Mouse (Mus musculus) neural tube, embryonic 15.5 days (tissue): Measurements from ENCODE around the gene St3gal2. TPM values are rescaled to one million over a fixed set of nuclear protein-coding genes. Genes with fewer than 3 reads are reported as not detected.
"Not testable (repeated sequence)": the region's sequence is repeated elsewhere in the genome, so short reads cannot be mapped to it uniquely, and the experiment has no call there.

ENCODE experiments used
- ATAC-seq: fragments of 200-750 bp; cut with Nextera tagmentation; 2 replicates; pipeline ENCODE4 v1.8.0; 2017; ENCODE audit warnings: mild to moderate bottlenecking, moderate TSS enrichment, moderate library complexity; ENCODE audit not compliant: low FRiP score
- H3K27ac ChIP-seq: fragments of 300-500 bp; sonication (generic); replicated peaks from 2 replicates; pipeline ENCODE4 v1.5.1; 2015; ENCODE audit warnings: mild to moderate bottlenecking, inconsistent platforms
- H3K27me3 ChIP-seq: fragments of 300-500 bp; sonication (generic); replicated peaks from 2 replicates; pipeline ENCODE4 v1.6.1; 2015; ENCODE audit warnings: inconsistent platforms
- H3K36me3 ChIP-seq: fragments of 300-500 bp; sonication (generic); 2 replicates; pipeline ENCODE4 v1.6.1; 2015; ENCODE audit warnings: inconsistent platforms
- H3K4me1 ChIP-seq: fragments of 300-500 bp; sonication (generic); 2 replicates; pipeline ENCODE4 v1.6.1; 2015; ENCODE audit warnings: inconsistent platforms
- H3K4me2 ChIP-seq: fragments of 300-500 bp; sonication (generic); 2 replicates; pipeline ENCODE4 v1.6.1; 2015; ENCODE audit warnings: inconsistent platforms, mild to moderate bottlenecking, moderate library complexity
- H3K4me3 ChIP-seq: fragments of 300-500 bp; sonication (generic); replicated peaks from 2 replicates; pipeline ENCODE4 v1.5.1; 2015; ENCODE audit warnings: mild to moderate bottlenecking, inconsistent platforms
- H3K9ac ChIP-seq: fragments of 300-500 bp; sonication (generic); replicated peaks from 2 replicates; pipeline ENCODE4 v1.6.1; 2015; ENCODE audit warnings: mild to moderate bottlenecking, inconsistent platforms
- H3K9me3 ChIP-seq: fragments of 300-500 bp; sonication (generic); replicated peaks from 2 replicates; pipeline ENCODE4 v1.6.1; 2016; ENCODE audit warnings: inconsistent platforms
- WGBS: fragments of 180-500 bp; shearing (Covaris S2); methylation state at CpG from one replicate; pipeline ENCODE4 v1.1.7; 2015; ENCODE audit warnings: mixed read lengths; 5-methylcytosine and 5-hydroxymethylcytosine counted together
- polyA plus RNA-seq: library from polyadenylated mRNA; unstranded; fragments of >200 nt; fragmentation: Nextera tagmentation; extraction: Ambion mirVana; gene quantifications from 2 replicates; pipeline ENCODE4 v1.2.1, GENCODE M21; 2015

St3gal2 gene
- polyA plus RNA-seq, 1 experiment from 2014 or later = 24.4 TPM

DNA sequence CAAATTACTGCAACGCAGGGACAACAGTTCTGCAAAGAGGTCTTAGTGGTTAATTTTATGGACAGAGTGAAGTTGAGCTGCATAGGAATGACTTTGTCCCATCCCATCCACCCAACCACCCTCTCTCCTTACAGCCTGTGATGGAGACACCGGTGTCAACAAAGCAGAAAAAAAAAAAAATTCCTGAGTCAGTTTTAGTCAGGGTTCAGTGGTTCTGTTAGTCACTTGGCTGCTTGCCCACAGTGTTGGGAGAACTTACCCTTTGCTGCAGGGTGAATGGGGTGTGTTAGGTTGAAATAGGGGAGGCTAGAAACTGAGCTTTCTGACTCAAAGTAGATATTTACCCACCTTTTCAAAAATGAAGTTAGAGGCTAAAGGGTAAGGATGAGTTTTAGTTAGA is 2.3 kb upstream of the St3gal2 start:
- no peaks in the 10 kb centered on the region for H3K9me3 ChIP-seq
- H3K9ac ChIP-seq = no peak overlapping the region
- no peaks in the 10 kb centered on the region for H3K36me3 ChIP-seq
- peaks cover 31% of the 10 kb centered on the region for H3K4me1 ChIP-seq
- no peak overlapping the region for H3K4me3 ChIP-seq
- no peak for ATAC-seq
- no peaks in the 10 kb centered on the region for H3K27me3 ChIP-seq
- no peak overlapping the region for H3K27ac ChIP-seq
- 43% methylated on average over 2 of the region's 2 CpGs for WGBS
- H3K4me2 ChIP-seq = no peak overlapping the region

DNA sequence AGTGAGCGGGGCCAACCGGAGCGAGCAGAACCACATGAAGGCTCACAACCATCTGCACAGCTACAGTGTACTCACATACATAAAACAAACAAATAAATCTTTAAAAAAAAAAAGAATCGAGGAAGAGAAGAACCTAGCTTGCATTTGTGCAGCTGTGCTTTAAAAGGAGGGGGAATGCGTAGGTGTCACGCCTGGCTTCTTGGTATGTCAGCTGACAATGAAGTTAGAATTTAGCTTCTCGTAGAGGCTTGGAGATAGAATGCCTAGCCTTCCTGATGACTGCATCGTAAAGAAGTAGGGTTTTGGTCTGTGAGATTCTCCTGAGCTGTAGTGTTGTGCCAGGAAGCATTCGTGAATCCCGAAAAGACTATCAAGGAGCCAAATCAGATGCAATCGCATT is 1.7 kb upstream of the St3gal2 start:
- H3K4me1 ChIP-seq = peaks cover 32% of the 10 kb centered on the region
- no peaks in the 10 kb centered on the region for H3K9me3 ChIP-seq
- WGBS = 56% methylated on average over 11 of the region's 11 CpGs
- no peak overlapping the region for H3K9ac ChIP-seq
- no peak overlapping the region for H3K4me2 ChIP-seq
- H3K4me3 ChIP-seq = no peak overlapping the region
- H3K36me3 ChIP-seq = no peaks in the 10 kb centered on the region
- ATAC-seq = no peak
- no peak overlapping the region for H3K27ac ChIP-seq
- no peaks in the 10 kb centered on the region for H3K27me3 ChIP-seq

- no peak overlapping the region for H3K9ac ChIP-seq
- H3K27ac ChIP-seq = no peak overlapping the region
- H3K4me3 ChIP-seq = no peak overlapping the region
- no peak overlapping the region for H3K4me2 ChIP-seq
- no peaks in the 10 kb centered on the region for H3K36me3 ChIP-seq
- no peak for ATAC-seq
- WGBS = 13% methylated on average over 8 of the region's 8 CpGs
- H3K4me1 ChIP-seq = peaks cover 32% of the 10 kb centered on the region
- H3K27me3 ChIP-seq = no peaks in the 10 kb centered on the region
- H3K9me3 ChIP-seq = no peaks in the 10 kb centered on the region
Measured at GRCm38 (mm10) chr8:110918460-110918859, 1.3 kb upstream of the St3gal2 start.

DNA sequence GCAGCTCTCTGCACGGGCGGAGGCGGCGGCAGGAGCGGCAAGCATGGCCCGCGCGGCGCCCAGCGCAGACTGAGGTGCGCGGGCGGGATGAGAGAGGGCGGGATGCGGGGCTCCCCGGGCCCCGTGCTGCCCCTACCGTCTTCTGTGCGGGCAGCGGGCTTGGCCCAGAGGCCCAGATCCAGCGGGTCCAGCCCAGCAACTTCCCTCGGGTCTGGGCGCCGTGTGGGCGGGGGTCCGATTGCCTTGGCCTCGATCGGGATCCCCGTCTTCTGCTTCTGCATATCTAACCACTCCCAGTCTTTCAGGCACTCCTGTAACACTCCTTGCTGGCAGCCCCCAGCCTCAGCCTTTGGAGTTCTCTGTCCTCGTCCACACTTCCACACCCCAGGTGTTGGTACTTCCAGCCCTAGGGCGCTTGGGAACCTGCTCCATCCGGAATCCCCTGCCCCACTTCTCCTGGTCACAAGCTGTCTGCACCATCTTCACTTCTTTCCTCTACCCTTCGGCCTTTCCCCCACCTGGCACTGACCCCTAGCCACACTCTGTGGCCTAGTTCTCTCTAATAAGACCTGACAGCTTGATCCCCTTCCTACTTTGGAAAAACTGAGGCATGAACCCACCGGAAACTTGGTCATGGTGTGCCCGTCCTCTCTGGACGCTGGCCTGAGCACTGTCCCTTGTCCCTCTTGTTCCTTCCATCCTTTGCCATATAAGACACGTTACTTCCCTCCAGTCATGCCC is 480 bp downstream of the St3gal2 start:
- Histone ChIP-seq H3K4me1 (peaks cover 32% of the 10 kb centered on the region), H3K4me2 (peak overlapping the region; percentile 84), H3K9ac (peak overlapping the region; percentile 84), H3K36me3 (no peaks in the 10 kb centered on the region), H3K27ac (peak overlapping the region; percentile 87), H3K4me3 (peak overlapping the region; percentile 86), H3K27me3 (no peaks in the 10 kb centered on the region), H3K9me3 (no peaks in the 10 kb centered on the region)
- ATAC-seq = peak; percentile 19
- 2% methylated on average over 24 of the region's 37 CpGs for WGBS

- Histone ChIP-seq H3K27ac (peak overlapping the region; percentile 87), H3K27me3 (no peaks in the 10 kb centered on the region), H3K36me3 (no peaks in the 10 kb centered on the region), H3K4me2 (peak overlapping the region; percentile 84), H3K9me3 (no peaks in the 10 kb centered on the region), H3K9ac (peak overlapping the region; percentile 84), H3K4me3 (peak overlapping the region; percentile 86), H3K4me1 (peaks cover 32% of the 10 kb centered on the region)
- no peak for ATAC-seq
- 31% methylated on average over 3 of the region's 3 CpGs for WGBS
Measured at GRCm38 (mm10) chr8:110920773-110921277, 1.1 kb downstream of the St3gal2 start.

GRCm38 (mm10) chr8:110921492-110922230 is 1.9 kb downstream of the St3gal2 start:
- WGBS = 33% methylated on average over 7 of the region's 7 CpGs
- Histone ChIP-seq H3K4me3 (peak overlapping the region; percentile 86), H3K27me3 (no peaks in the 10 kb centered on the region), H3K27ac (no peak overlapping the region), H3K36me3 (no peaks in the 10 kb centered on the region), H3K4me1 (peaks cover 32% of the 10 kb centered on the region), H3K4me2 (peak overlapping the region; percentile 84), H3K9ac (0 out of 2 replicates have a peak overlapping the region, but pooled peaks have one; percentile 84), H3K9me3 (no peaks in the 10 kb centered on the region)
- ATAC-seq = no peak

GRCm38 (mm10) chr8:110925691-110926140 is 6.0 kb downstream of the St3gal2 start:
- 78% methylated on average over 8 of the region's 8 CpGs for WGBS
- ATAC-seq = no peak

GRCm38 (mm10) chr8:110926690-110927089 is 7.0 kb downstream of the St3gal2 start:
- Histone ChIP-seq H3K9me3 (no peaks in the 10 kb centered on the region), H3K9ac (no peak overlapping the region), H3K4me3 (no peak overlapping the region), H3K36me3 (peaks cover 3% of the 10 kb centered on the region; the same call in 1 of the 2 replicates), H3K4me1 (peaks cover 29% of the 10 kb centered on the region), H3K27ac (no peak overlapping the region), H3K4me2 (no peak overlapping the region), H3K27me3 (no peaks in the 10 kb centered on the region)
- 49% methylated on average over 5 of the region's 5 CpGs for WGBS
- no peak for ATAC-seq

More at GRCm38 (mm10) chr8:110925691-110926140, 6.0 kb downstream of the St3gal2 start:
- H3K27ac ChIP-seq = no peak overlapping the region
- H3K36me3 ChIP-seq = peaks cover under 1% of the 10 kb centered on the region; the same call in 1 of the 2 replicates
- no peak overlapping the region for H3K4me3 ChIP-seq
- no peak overlapping the region for H3K9ac ChIP-seq
- H3K4me2 ChIP-seq = no peak overlapping the region
- H3K9me3 ChIP-seq = no peaks in the 10 kb centered on the region
- peaks cover 38% of the 10 kb centered on the region for H3K4me1 ChIP-seq
- H3K27me3 ChIP-seq = no peaks in the 10 kb centered on the region

DNA sequence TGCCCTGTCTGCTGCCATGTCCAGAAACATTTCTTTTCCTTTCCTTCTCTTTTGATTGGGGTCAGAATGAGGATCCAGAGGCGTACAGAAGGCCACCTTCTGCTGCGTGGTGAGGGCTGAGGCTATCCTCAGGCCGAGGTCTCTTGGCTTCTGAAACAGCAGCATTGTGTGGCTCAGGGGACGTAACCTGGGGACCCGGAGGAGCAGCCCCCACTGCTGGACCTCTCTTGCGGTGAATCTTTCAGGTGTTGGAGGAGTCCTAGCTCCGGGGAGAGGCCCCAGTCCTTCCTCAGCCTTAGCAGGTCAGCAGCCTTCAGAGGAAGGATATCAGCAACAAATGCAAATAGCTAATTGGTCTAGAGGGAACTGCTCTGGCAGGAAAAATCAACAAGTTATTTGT is 8.7 kb downstream of the St3gal2 start:
- 83% methylated on average over 7 of the region's 7 CpGs for WGBS
- no peak for ATAC-seq

DNA sequence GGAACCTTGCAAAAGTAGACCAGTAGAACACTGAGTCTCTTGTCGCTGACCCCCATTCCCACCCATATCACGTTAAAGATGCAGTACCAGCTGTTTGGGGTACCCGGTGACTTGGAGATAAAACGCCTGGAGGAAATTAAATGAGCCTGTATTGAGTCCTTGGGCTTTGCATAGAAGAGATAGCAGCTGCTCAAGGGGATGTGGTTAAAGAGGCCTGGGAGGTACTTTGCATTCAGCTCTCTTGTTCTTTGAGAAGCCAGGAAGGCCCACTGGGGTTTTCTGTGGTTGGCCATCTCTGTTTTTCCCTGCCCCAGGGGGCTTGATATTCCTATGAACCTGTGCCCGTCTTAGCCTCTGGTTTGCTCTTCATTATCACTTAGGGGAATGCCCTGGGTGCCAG is 9.3 kb downstream of the St3gal2 start:
- peaks cover 3% of the 10 kb centered on the region; the same call in 1 of the 2 replicates for H3K36me3 ChIP-seq
- no peak for ATAC-seq
- 65% methylated on average over 5 of the region's 5 CpGs for WGBS
- H3K4me2 ChIP-seq = no peak overlapping the region
- no peaks in the 10 kb centered on the region for H3K27me3 ChIP-seq
- no peak overlapping the region for H3K27ac ChIP-seq
- H3K4me3 ChIP-seq = no peak overlapping the region
- no peaks in the 10 kb centered on the region for H3K9me3 ChIP-seq
- no peak overlapping the region for H3K9ac ChIP-seq
- peaks cover 20% of the 10 kb centered on the region for H3K4me1 ChIP-seq

More for the DNA sequence above, 8.7 kb downstream of the St3gal2 start:
- H3K9me3 ChIP-seq = no peaks in the 10 kb centered on the region
- peaks cover 20% of the 10 kb centered on the region for H3K4me1 ChIP-seq
- peaks cover 3% of the 10 kb centered on the region; the same call in 1 of the 2 replicates for H3K36me3 ChIP-seq
- no peak overlapping the region for H3K4me3 ChIP-seq
- no peak overlapping the region for H3K27ac ChIP-seq
- H3K27me3 ChIP-seq = no peaks in the 10 kb centered on the region
- H3K9ac ChIP-seq = no peak overlapping the region
- no peak overlapping the region for H3K4me2 ChIP-seq

DNA sequence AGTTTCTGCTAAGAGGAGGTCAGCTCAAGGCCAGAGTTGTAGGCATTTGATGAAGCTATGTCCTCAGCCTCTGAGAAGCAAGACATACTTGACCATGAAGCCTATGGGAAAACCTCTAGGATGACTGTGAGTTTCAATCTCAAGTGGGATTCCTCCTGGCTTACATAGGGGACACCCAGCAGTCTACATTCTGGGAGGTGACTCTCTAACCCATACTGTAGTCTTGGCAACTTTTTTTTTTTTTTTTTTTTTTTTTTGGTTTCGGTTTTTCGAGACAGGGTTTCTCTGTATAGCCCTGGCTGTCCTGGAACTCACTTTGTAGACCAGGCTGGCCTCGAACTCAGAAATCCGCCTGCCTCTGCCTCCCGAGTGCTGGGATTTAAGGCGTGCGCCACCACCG is 9.9 kb downstream of the St3gal2 start:
- ATAC-seq, H3K4me3 ChIP-seq, H3K27me3 ChIP-seq, H3K27ac ChIP-seq, H3K36me3 ChIP-seq, H3K4me2 ChIP-seq, H3K9me3 ChIP-seq, H3K9ac ChIP-seq: not testable (repeated sequence)
- WGBS = 96% methylated on average over 6 of the region's 8 CpGs
- H3K4me1 ChIP-seq = peaks cover 20% of the 10 kb centered on the region
